Mouse (Mus musculus) intestine, postnatal 0 days (tissue): Measurements from ENCODE around the gene Arhgap18. TPM values are rescaled to one million over a fixed set of nuclear protein-coding genes. Genes with fewer than 3 reads are reported as not detected.

ENCODE experiments used
- ATAC-seq: fragments of 200-750 bp; cut with Nextera tagmentation; 2 replicates; pipeline ENCODE4 v1.8.0; 2017; ENCODE audit warnings: mild to moderate bottlenecking, moderate TSS enrichment, moderate library complexity
- H3K27ac ChIP-seq: fragments of 300-500 bp; sonication (generic); 2 replicates; pipeline ENCODE4 v1.5.1; 2014; ENCODE audit warnings: mild to moderate bottlenecking, low read depth, low read length, moderate library complexity
- H3K27me3 ChIP-seq: fragments of 300-500 bp; sonication (generic); replicated peaks from 2 replicates; pipeline ENCODE4 v1.6.1; 2014; ENCODE audit warnings: low read length, mixed read lengths; ENCODE audit not compliant: control insufficient read depth, insufficient read depth
- H3K36me3 ChIP-seq: fragments of 300-500 bp; sonication (generic); 2 replicates; pipeline ENCODE4 v1.6.1; 2014; ENCODE audit warnings: mild to moderate bottlenecking, moderate library complexity; ENCODE audit not compliant: control insufficient read depth, insufficient read depth
- H3K4me1 ChIP-seq: fragments of 300-500 bp; sonication (generic); replicated peaks from 2 replicates; pipeline ENCODE4 v1.6.1; 2014; ENCODE audit warnings: antibody characterized with exemption, low read length, mixed read lengths; ENCODE audit not compliant: control insufficient read depth, insufficient read depth
- H3K4me2 ChIP-seq: fragments of 300-500 bp; sonication (generic); replicated peaks from 2 replicates; pipeline ENCODE4 v1.6.1; 2014; ENCODE audit warnings: low read depth, mild to moderate bottlenecking, moderate library complexity
- H3K4me3 ChIP-seq: fragments of 300-500 bp; sonication (generic); 2 replicates; pipeline ENCODE4 v1.5.1; 2014; ENCODE audit warnings: low read depth, low read length
- H3K9ac ChIP-seq: fragments of 300-500 bp; sonication (generic); 2 replicates; pipeline ENCODE4 v1.6.1; 2014; ENCODE audit warnings: mild to moderate bottlenecking, low read depth, low read length
- H3K9me3 ChIP-seq: fragments of 300-500 bp; sonication (generic); 2 replicates; pipeline ENCODE4 v1.6.1; 2016; ENCODE audit warnings: mixed run types; ENCODE audit not compliant: control insufficient read depth
- CTCF ChIP-seq: sonication (generic); IDR thresholded peaks from 2 replicates; pipeline ENCODE4 v1.5.1; 2016; ENCODE audit warnings: low read depth, mild to moderate bottlenecking, control low read depth, antibody characterized with exemption, moderate library complexity
- WGBS: fragments of 180-500 bp; shearing (Covaris S2); extraction: QIAGEN DNeasy Blood & Tissue Kit; methylation state at CpG from one replicate; pipeline ENCODE4 v1.1.7; 2014; 5-methylcytosine and 5-hydroxymethylcytosine counted together
- polyA plus RNA-seq: library from polyadenylated mRNA; unstranded; fragments of >200 nt; fragmentation: Nextera tagmentation; extraction: Ambion mirVana; gene quantifications from 2 replicates; pipeline ENCODE4 v1.2.1, GENCODE M21; 2015

Arhgap18 gene
- polyA plus RNA-seq, 1 experiment from 2014 or later = 30.5 TPM

- no peaks in the 10 kb centered on the region for H3K9me3 ChIP-seq
- no peaks in the 10 kb centered on the region for H3K27me3 ChIP-seq
- H3K4me3 ChIP-seq = no peak overlapping the region
- H3K36me3 ChIP-seq = no peaks in the 10 kb centered on the region
- no peak for ATAC-seq
- TF ChIP-seq CTCF = no peak
- H3K9ac ChIP-seq = no peak overlapping the region
- H3K4me1 ChIP-seq = no peaks in the 10 kb centered on the region; the same call in none of the 2 replicates
- H3K27ac ChIP-seq = no peak overlapping the region
- WGBS = 84% methylated on average over 3 of the region's 3 CpGs
- H3K4me2 ChIP-seq = no peak overlapping the region
Measured at GRCm38 (mm10) chr10:26791810-26792209, 38.6 kb downstream of the Arhgap18 start.

- no peak for TF ChIP-seq CTCF
- WGBS = 49% methylated on average over 8 of the region's 8 CpGs
- no peak overlapping the region for H3K27ac ChIP-seq
- H3K4me2 ChIP-seq = no peak overlapping the region; the same call in 1 of the 2 replicates
- no peak overlapping the region for H3K4me3 ChIP-seq
- no peaks in the 10 kb centered on the region for H3K27me3 ChIP-seq
- no peaks in the 10 kb centered on the region for H3K36me3 ChIP-seq
- H3K9me3 ChIP-seq = no peaks in the 10 kb centered on the region
- ATAC-seq = peak; percentile 79
- H3K4me1 ChIP-seq = peaks cover 4% of the 10 kb centered on the region
- H3K9ac ChIP-seq = no peak overlapping the region
Measured at GRCm38 (mm10) chr10:26793013-26793412, 39.8 kb downstream of the Arhgap18 start.

GRCm38 (mm10) chr10:26796432-26797286 lies 43.4 kb downstream of the Arhgap18 start:
- ATAC-seq = no peak
- TF ChIP-seq CTCF = no peak

GRCm38 (mm10) chr10:26797287-26797672 lies 44.1 kb downstream of the Arhgap18 start:
- TF ChIP-seq CTCF = no peak
- H3K4me3 ChIP-seq = no peak overlapping the region
- ATAC-seq = no peak
- H3K4me2 ChIP-seq = no peak overlapping the region
- WGBS = 59% methylated on average over 7 of the region's 7 CpGs
- H3K27ac ChIP-seq = peak overlapping the region; percentile 36; the same call in 1 of the 2 replicates
- peaks cover 11% of the 10 kb centered on the region for H3K4me1 ChIP-seq
- H3K27me3 ChIP-seq = no peaks in the 10 kb centered on the region
- H3K9ac ChIP-seq = no peak overlapping the region
- H3K9me3 ChIP-seq = no peaks in the 10 kb centered on the region
- H3K36me3 ChIP-seq = no peaks in the 10 kb centered on the region

More at GRCm38 (mm10) chr10:26796432-26797286, 43.4 kb downstream of the Arhgap18 start:
- Histone ChIP-seq H3K27ac (no peak overlapping the region), H3K9ac (no peak overlapping the region), H3K4me3 (no peak overlapping the region), H3K4me2 (no peak overlapping the region), H3K9me3 (no peaks in the 10 kb centered on the region), H3K36me3 (no peaks in the 10 kb centered on the region), H3K4me1 (peaks cover 11% of the 10 kb centered on the region), H3K27me3 (no peaks in the 10 kb centered on the region)
- 63% methylated on average over 10 of the region's 10 CpGs for WGBS

- Histone ChIP-seq H3K27ac (peak overlapping the region; percentile 81), H3K27me3 (no peaks in the 10 kb centered on the region), H3K9ac (no peak overlapping the region), H3K4me1 (peaks cover 11% of the 10 kb centered on the region), H3K36me3 (no peaks in the 10 kb centered on the region), H3K4me3 (no peak overlapping the region), H3K4me2 (peak overlapping the region; percentile 42), H3K9me3 (no peaks in the 10 kb centered on the region)
- TF ChIP-seq CTCF = no peak
- 37% methylated on average over 10 of the region's 10 CpGs for WGBS
- ATAC-seq = peak; percentile 81
Measured at GRCm38 (mm10) chr10:26798752-26799411, 45.7 kb downstream of the Arhgap18 start.

GRCm38 (mm10) chr10:26799562-26800051 lies 46.4 kb downstream of the Arhgap18 start:
- no peak for TF ChIP-seq CTCF
- Histone ChIP-seq H3K4me3 (no peak overlapping the region), H3K27me3 (no peaks in the 10 kb centered on the region), H3K27ac (peak overlapping the region; percentile 81), H3K9ac (no peak overlapping the region; the same call in 1 of the 2 replicates), H3K4me1 (peaks cover 11% of the 10 kb centered on the region), H3K4me2 (peak overlapping the region; percentile 42), H3K9me3 (no peaks in the 10 kb centered on the region), H3K36me3 (no peaks in the 10 kb centered on the region)
- whole genome bisulfite sequencing = 31% methylated on average over 5 of the region's 5 CpGs
- peak; percentile 76 for ATAC-seq
